Mouse (Mus musculus) CH12.LX (cell line): Measurements from ENCODE around the gene Cd81. TPM values are rescaled to one million over a fixed set of nuclear protein-coding genes. Genes with fewer than 3 reads are reported as not detected.

Experiments used
- DNase-seq: peaks from one replicate; pipeline ENCODE4 v3.0.0-alpha.2; 2013; ENCODE audit errors: extremely low read depth
- H3K27ac ChIP-seq: 2 replicates; pipeline ENCODE4 v1.5.1; 2012; ENCODE audit warnings: low read depth, mild to moderate bottlenecking, control low read depth, moderate library complexity; ENCODE audit not compliant: insufficient read depth
- H3K27me3 ChIP-seq: replicated peaks from 2 replicates; pipeline ENCODE3; 2012; ENCODE audit warnings: inconsistent platforms
- H3K36me3 ChIP-seq, 2 experiments: replicated peaks in 1 of 2; 2 replicates each; pipeline versions ENCODE3 to v1.6.1; 2012; ENCODE audit warnings: inconsistent platforms in 1 of 2, low read length in 1 of 2, mild to moderate bottlenecking in 1 of 2, mixed read lengths in 1 of 2, moderate library complexity in 1 of 2; ENCODE audit not compliant: control insufficient read depth in 1 of 2, insufficient read depth in 1 of 2
- H3K4me1 ChIP-seq, 2 experiments: 2 replicates each; pipeline ENCODE4 v1.6.1; 2012; ENCODE audit warnings: inconsistent platforms in 1 of 2, moderate library complexity in 1 of 2; ENCODE audit not compliant: insufficient read depth in 2 of 2, control insufficient read depth in 1 of 2
- H3K4me2 ChIP-seq: 2 replicates; pipeline ENCODE4 v1.6.1; 2012; ENCODE audit warnings: low read depth, mild to moderate bottlenecking, control low read depth; ENCODE audit not compliant: poor library complexity, insufficient read depth, severe bottlenecking
- H3K4me3 ChIP-seq, 3 experiments: fragments of 150-350 bp in 1 of 3; sonication (generic) in 1 of 3; replicated peaks in 1 of 3; 2 replicates each; pipeline versions ENCODE3 to v1.5.1; 2011 to 2012; ENCODE audit warnings: low read depth in 2 of 3, low read length in 2 of 3, mild to moderate bottlenecking in 2 of 3, moderate library complexity in 2 of 3, control low read depth in 1 of 3, improper control_type of control experiment in 1 of 3, inconsistent platforms in 1 of 3, mixed read lengths in 1 of 3; ENCODE audit not compliant: poor library complexity in 1 of 3
- H3K79me2 ChIP-seq: replicated peaks from 2 replicates; pipeline ENCODE4 v1.6.1; 2012; ENCODE audit warnings: mild to moderate bottlenecking, moderate library complexity; ENCODE audit not compliant: control insufficient read depth, poor library complexity, insufficient read depth, severe bottlenecking; ENCODE audit errors: extremely low read depth
- H3K9ac ChIP-seq: 2 replicates; pipeline ENCODE4 v1.6.1; 2012; ENCODE audit warnings: low read depth, mild to moderate bottlenecking, control low read depth, moderate library complexity; ENCODE audit not compliant: insufficient read depth
- H3K9me3 ChIP-seq: replicated peaks from 2 replicates; pipeline ENCODE3; 2012; ENCODE audit warnings: low read length, inconsistent platforms, mixed read lengths
- BHLHE40 ChIP-seq: IDR thresholded peaks from 2 replicates; pipeline ENCODE4 v1.6.1; 2011; ENCODE audit warnings: mild to moderate bottlenecking, low read depth, low read length, improper control_type of control experiment
- CHD1 ChIP-seq: IDR thresholded peaks from 2 replicates; pipeline ENCODE4 v1.6.1; 2012; ENCODE audit warnings: low read depth, low read length, improper control_type of control experiment, inconsistent platforms
- CHD2 ChIP-seq: IDR thresholded peaks from 2 replicates; pipeline ENCODE4 v1.6.1; 2011; ENCODE audit warnings: low read length, improper control_type of control experiment
- CTCF ChIP-seq, 2 experiments: IDR thresholded peaks in 1 of 2; conservative IDR thresholded peaks in 1 of 2; 2 replicates each; pipeline ENCODE4 v1.5.1; 2011 to 2012; ENCODE audit warnings: low read depth in 2 of 2, low read length in 2 of 2, improper control_type of control experiment in 1 of 2, inconsistent platforms in 1 of 2, mild to moderate bottlenecking in 1 of 2, moderate library complexity in 1 of 2
- E2F4 ChIP-seq: IDR thresholded peaks from 2 replicates; pipeline ENCODE4 v1.6.1; 2011; ENCODE audit warnings: low read depth, low read length, improper control_type of control experiment; ENCODE audit not compliant: insufficient replicate concordance
- ELF1 ChIP-seq: IDR thresholded peaks from 2 replicates; pipeline ENCODE4 v1.6.1; 2014; ENCODE audit warnings: low read depth, mild to moderate bottlenecking, inconsistent platforms, low read length, improper control_type of control experiment
- EP300 ChIP-seq: IDR thresholded peaks from 2 replicates; pipeline ENCODE4 v1.6.1; 2011; ENCODE audit warnings: low read length, improper control_type of control experiment
- ETS1 ChIP-seq: conservative IDR thresholded peaks from 2 replicates; pipeline ENCODE4 v1.6.1; 2012; ENCODE audit warnings: low read depth, mild to moderate bottlenecking, inconsistent platforms, low read length, improper control_type of control experiment, moderate library complexity
- GABPA ChIP-seq: IDR thresholded peaks from 2 replicates; pipeline ENCODE4 v1.6.1; 2012; ENCODE audit warnings: low read depth, low read length, improper control_type of control experiment, inconsistent platforms; ENCODE audit not compliant: insufficient replicate concordance
- HCFC1 ChIP-seq: IDR thresholded peaks from 2 replicates; pipeline ENCODE4 v1.6.1; 2012; ENCODE audit warnings: low read depth, mild to moderate bottlenecking, inconsistent platforms, low read length, improper control_type of control experiment
- IRF4 ChIP-seq: IDR thresholded peaks from 2 replicates; pipeline ENCODE4 v1.6.1; 2014; ENCODE audit warnings: low read depth, mild to moderate bottlenecking, inconsistent platforms, low read length, improper control_type of control experiment
- JUN ChIP-seq: IDR thresholded peaks from 2 replicates; pipeline ENCODE4 v1.6.1; 2011; ENCODE audit warnings: low read depth, mild to moderate bottlenecking, low read length, improper control_type of control experiment, moderate library complexity; ENCODE audit not compliant: insufficient read depth
- JUND ChIP-seq: conservative IDR thresholded peaks from 2 replicates; pipeline ENCODE4 v1.6.1; 2011; ENCODE audit warnings: low read depth, low read length, improper control_type of control experiment
- KAT2A ChIP-seq: IDR thresholded peaks from 2 replicates; pipeline ENCODE4 v1.6.1; 2012; ENCODE audit warnings: low read length, improper control_type of control experiment, inconsistent platforms; ENCODE audit not compliant: insufficient replicate concordance
- MAFK ChIP-seq: IDR thresholded peaks from 2 replicates; pipeline ENCODE4 v1.6.1; 2011; ENCODE audit warnings: low read length, improper control_type of control experiment; ENCODE audit not compliant: insufficient replicate concordance
- MAX ChIP-seq: IDR thresholded peaks from 2 replicates; pipeline ENCODE4 v1.6.1; 2011; ENCODE audit warnings: low read length, improper control_type of control experiment
- MAZ ChIP-seq: IDR thresholded peaks from 2 replicates; pipeline ENCODE4 v1.6.1; 2012; ENCODE audit warnings: low read depth, mild to moderate bottlenecking, inconsistent platforms, low read length, improper control_type of control experiment, moderate library complexity
- MEF2A ChIP-seq: IDR thresholded peaks from 2 replicates; pipeline ENCODE4 v1.6.1; 2014; ENCODE audit warnings: low read depth, mild to moderate bottlenecking, inconsistent platforms, low read length, improper control_type of control experiment, borderline replicate concordance
- MXI1 ChIP-seq: IDR thresholded peaks from 2 replicates; pipeline ENCODE4 v1.6.1; 2011; ENCODE audit warnings: mild to moderate bottlenecking, low read depth, low read length, improper control_type of control experiment
- MYC ChIP-seq: IDR thresholded peaks from 2 replicates; pipeline ENCODE4 v1.6.1; 2011; ENCODE audit warnings: low read depth, mild to moderate bottlenecking, improper control_type of control experiment, low read length
- NELFE ChIP-seq: IDR thresholded peaks from 2 replicates; pipeline ENCODE4 v1.6.1; 2011; ENCODE audit warnings: low read depth, low read length, improper control_type of control experiment
- NRF1 ChIP-seq: IDR thresholded peaks from 2 replicates; pipeline ENCODE4 v1.6.1; 2014; ENCODE audit warnings: low read depth, mild to moderate bottlenecking, inconsistent platforms, low read length, improper control_type of control experiment, moderate library complexity
- PAX5 ChIP-seq: IDR thresholded peaks from 2 replicates; pipeline ENCODE4 v1.6.1; 2012; ENCODE audit warnings: low read length, inconsistent platforms, mixed read lengths
- POLR2A ChIP-seq: IDR thresholded peaks from 2 replicates; pipeline ENCODE4 v1.6.1; 2011; ENCODE audit warnings: low read depth, mild to moderate bottlenecking, improper control_type of control experiment, low read length
- POLR2AphosphoS2 ChIP-seq: IDR thresholded peaks from 2 replicates; pipeline ENCODE4 v1.6.1; 2011; ENCODE audit warnings: low read depth, low read length, improper control_type of control experiment
- RAD21 ChIP-seq: IDR thresholded peaks from 2 replicates; pipeline ENCODE4 v1.6.1; 2011; ENCODE audit warnings: low read depth, mild to moderate bottlenecking, low read length, improper control_type of control experiment, moderate library complexity
- RCOR1 ChIP-seq: conservative IDR thresholded peaks from 2 replicates; pipeline ENCODE4 v1.6.1; 2012; ENCODE audit warnings: low read depth, mild to moderate bottlenecking, inconsistent platforms, low read length, improper control_type of control experiment
- SIN3A ChIP-seq: IDR thresholded peaks from 2 replicates; pipeline ENCODE4 v1.6.1; 2012; ENCODE audit warnings: low read length, improper control_type of control experiment, inconsistent platforms
- SMC3 ChIP-seq: IDR thresholded peaks from 2 replicates; pipeline ENCODE4 v1.6.1; 2011; ENCODE audit warnings: low read depth, low read length, improper control_type of control experiment
- TBP ChIP-seq: conservative IDR thresholded peaks from 2 replicates; pipeline ENCODE4 v1.6.1; 2011; ENCODE audit warnings: low read depth, low read length, improper control_type of control experiment
- TCF12 ChIP-seq: IDR thresholded peaks from 2 replicates; pipeline ENCODE4 v1.6.1; 2014; ENCODE audit warnings: low read depth, mild to moderate bottlenecking, inconsistent platforms, low read length, improper control_type of control experiment
- UBTF ChIP-seq: IDR thresholded peaks from 2 replicates; pipeline ENCODE4 v1.6.1; 2012; ENCODE audit warnings: low read depth, mild to moderate bottlenecking, inconsistent platforms, low read length, improper control_type of control experiment, moderate library complexity
- USF1 ChIP-seq: IDR thresholded peaks from 2 replicates; pipeline ENCODE4 v1.6.1; 2014; ENCODE audit warnings: low read depth, mild to moderate bottlenecking, inconsistent platforms, low read length, improper control_type of control experiment
- USF2 ChIP-seq: conservative IDR thresholded peaks from 2 replicates; pipeline ENCODE4 v1.6.1; 2011; ENCODE audit warnings: low read depth, low read length, improper control_type of control experiment
- ZC3H11A ChIP-seq: IDR thresholded peaks from 2 replicates; pipeline ENCODE4 v1.6.1; 2012; ENCODE audit warnings: low read depth, mild to moderate bottlenecking, inconsistent platforms, low read length, improper control_type of control experiment
- ZKSCAN1 ChIP-seq: IDR thresholded peaks from 2 replicates; pipeline ENCODE4 v1.6.1; 2012; ENCODE audit warnings: low read depth, inconsistent platforms, low read length, improper control_type of control experiment, borderline replicate concordance
- ZMIZ1 ChIP-seq: IDR thresholded peaks from 2 replicates; pipeline ENCODE4 v1.6.1; 2012; ENCODE audit warnings: low read depth, mild to moderate bottlenecking, inconsistent platforms, low read length, improper control_type of control experiment
- ZNF384 ChIP-seq: IDR thresholded peaks from 2 replicates; pipeline ENCODE4 v1.6.1; 2012; ENCODE audit warnings: low read depth, low read length, improper control_type of control experiment, inconsistent platforms
- dilution Hi-C: fragments of 300-500 bp; cut with MboI; formaldehyde crosslinking; loops from 2 replicates; pipeline ENCODE4 v1.14.3; 2020; ENCODE audit warnings: low sequenced_read_pairs; ENCODE audit not compliant: extremely low pct_unique_long_range_greater_than_20kb, extremely low pct_ligation_motif_present
- in situ Hi-C: fragments of 300-500 bp; cut with MboI; formaldehyde crosslinking; loops from 3 replicates; pipeline ENCODE4 v1.14.3; 2019; ENCODE audit warnings: low sequenced_read_pairs, low pct_ligation_motif_present, low pct_unique_long_range_greater_than_20kb, mixed read lengths
- polyA plus RNA-seq: library from polyadenylated mRNA; unstranded; fragments of >175 nt; gene quantifications from 2 replicates; pipeline ENCODE4 v1.2.1, GENCODE M21; 2012; ENCODE audit warnings: low read depth; ENCODE audit not compliant: insufficient read length
- total RNA-seq, 2 experiments: library from RNA; depleted of rRNA; stranded (reverse); fragments of 300-350 nt in 1 of 2; fragments of >200 nt in 1 of 2; gene quantifications; 2 replicates each; pipeline ENCODE4 v1.2.3; 2012 to 2014

Cd81 gene
- total and polyA plus RNA-seq, 3 experiments = 318 to 352 (median 327) TPM

DNA sequence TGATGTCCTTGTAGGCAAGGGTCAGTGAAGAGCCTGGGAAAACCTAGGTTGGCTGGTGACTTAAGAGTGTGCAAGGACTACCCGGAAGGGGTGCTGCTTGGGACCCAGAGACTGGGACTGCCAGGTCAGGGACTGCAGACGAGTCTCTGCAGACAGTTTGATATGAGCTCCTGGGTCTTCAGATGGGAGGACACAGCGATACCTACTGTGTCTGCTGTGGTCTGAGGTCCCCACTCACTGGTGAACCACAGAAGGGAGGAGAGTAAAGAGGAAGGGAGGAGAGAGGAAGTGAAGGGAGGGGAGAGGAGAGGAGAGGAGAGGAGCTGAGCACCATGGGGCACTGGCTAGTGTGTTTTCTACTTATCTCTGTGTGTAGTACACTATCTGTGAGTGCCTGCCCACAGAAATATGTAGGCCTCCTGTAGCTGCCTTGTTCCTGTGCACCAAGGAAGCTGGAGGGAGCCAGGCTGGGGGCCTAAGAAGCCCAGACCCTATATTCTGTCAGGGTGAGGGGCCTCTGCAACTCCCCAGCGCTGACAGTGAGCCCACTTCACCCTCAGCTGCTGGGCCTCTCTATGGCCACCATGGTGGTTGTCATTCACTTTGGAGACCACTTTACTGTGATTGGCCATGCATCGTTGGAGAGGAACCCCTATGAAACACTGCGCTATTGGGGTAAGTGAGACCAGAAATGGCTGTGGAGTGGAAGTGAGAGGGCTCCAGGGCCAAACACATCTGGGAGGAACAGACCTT lies 47.0 kb upstream of the Cd81 start:
- in situ Hi-C loops (loop anchor here (5.0 to 25.0 kb wide), 2 partner anchors 62 to 543 kb away; partner anchors contain the start of genes Lsp1 and Tssc4), dilution Hi-C loops (no loop called here)
- DNase-seq = peak; percentile 64
- no peaks in the 10 kb centered on the region for H3K9me3 ChIP-seq
- peak overlapping the region; percentile 59 to 81 (median 74) for H3K4me3 ChIP-seq
- H3K27ac ChIP-seq = peak overlapping the region; percentile 82
- peak overlapping the region; percentile 72 for H3K9ac ChIP-seq
- H3K27me3 ChIP-seq = no peaks in the 10 kb centered on the region
- peaks cover 19 to 47% of the 10 kb centered on the region in 2 experiments for H3K4me1 ChIP-seq
- H3K4me2 ChIP-seq = peak overlapping the region; percentile 79
- peaks cover 21% of the 10 kb centered on the region for H3K79me2 ChIP-seq
- no peak for TF ChIP-seq ZNF384
- TF ChIP-seq CTCF (conservative IDR thresholded peaks at IDR 0.05 in 1 of 2, IDR thresholded peaks at IDR 0.05 in 1 of 2; ENCODE audit: low read depth in 2 of 2, low read length in 2 of 2) = no peak
- TF ChIP-seq EP300 = 0 out of 2 replicates have a peak, but pooled peaks have one; percentile 4
- no peak; the same call in 1 of the 2 replicates for TF ChIP-seq MXI1
- no peak for TF ChIP-seq MAX
- no peak for TF ChIP-seq ZC3H11A
- 0 out of 2 replicates have a peak, but pooled peaks have one; percentile 17 for TF ChIP-seq NELFE
- no peak for TF ChIP-seq HCFC1
- no peak for TF ChIP-seq NRF1
- no peak for TF ChIP-seq USF2
- TF ChIP-seq KAT2A = no peak
- no peak for TF ChIP-seq IRF4
- TF ChIP-seq JUN = no peak
- TF ChIP-seq MEF2A = no peak
- TF ChIP-seq MYC = no peak
- no peak for TF ChIP-seq BHLHE40
- TF ChIP-seq MAZ = no peak
- TF ChIP-seq MAFK = no peak
- no peak for TF ChIP-seq SMC3
- no peak; the same call in 1 of the 2 replicates for TF ChIP-seq ZMIZ1
- no peak for TF ChIP-seq PAX5
- peak; percentile 17; the same call in 1 of the 2 replicates for TF ChIP-seq SIN3A
- no peak for TF ChIP-seq RCOR1
- no peak for TF ChIP-seq JUND
- TF ChIP-seq POLR2A = peak; percentile 57; the same call in 1 of the 2 replicates
- TF ChIP-seq TBP = peak; percentile 76; the same call in 1 of the 2 replicates
- TF ChIP-seq ZKSCAN1 = no peak
- peak; percentile 64 for TF ChIP-seq ELF1
- TF ChIP-seq POLR2AphosphoS2 = no peak
- TF ChIP-seq TCF12 = peak; percentile 41; the same call in 1 of the 2 replicates
- TF ChIP-seq CHD2 = no peak
- no peak for TF ChIP-seq E2F4
- TF ChIP-seq CHD1 = no peak
- no peak for TF ChIP-seq ETS1
- TF ChIP-seq RAD21 = no peak
- TF ChIP-seq USF1 = no peak
- no peak for TF ChIP-seq GABPA
- TF ChIP-seq UBTF = no peak
- H3K36me3 ChIP-seq = peaks cover 0 to 16% of the 10 kb centered on the region in 2 experiments
